Mouse (Mus musculus) heart, postnatal 0 days (tissue): ENCODE results near the gene Uspl1. TPM values are rescaled to one million over a fixed set of nuclear protein-coding genes. Genes with fewer than 3 reads are reported as not detected.

Source experiments
- ATAC-seq: fragments of 200-750 bp; cut with Nextera tagmentation; 2 replicates; pipeline ENCODE4 v1.8.0; 2017; ENCODE audit warnings: low read depth, moderate number of reproducible peaks, moderate library complexity; ENCODE audit not compliant: insufficient read depth
- DNase-seq: peaks from one replicate; pipeline ENCODE4 v3.0.0-alpha.2; 2016; ENCODE audit warnings: low spot score
- H3K27ac ChIP-seq: fragments of 300-500 bp; sonication (generic); 2 replicates; pipeline ENCODE4 v1.5.1; 2014; ENCODE audit warnings: low read depth, mild to moderate bottlenecking
- H3K27me3 ChIP-seq: fragments of 300-500 bp; sonication (generic); 2 replicates; pipeline ENCODE4 v1.6.1; 2014; ENCODE audit warnings: low read length, mixed read lengths; ENCODE audit not compliant: control insufficient read depth, insufficient read depth
- H3K36me3 ChIP-seq: fragments of 300-500 bp; sonication (generic); replicated peaks from 2 replicates; pipeline ENCODE4 v1.6.1; 2014; ENCODE audit warnings: low read length, mixed read lengths; ENCODE audit not compliant: control insufficient read depth, insufficient read depth
- H3K4me1 ChIP-seq: fragments of 300-500 bp; sonication (generic); 2 replicates; pipeline ENCODE4 v1.6.1; 2014; ENCODE audit warnings: antibody characterized with exemption; ENCODE audit not compliant: control insufficient read depth, insufficient read depth
- H3K4me2 ChIP-seq: fragments of 300-500 bp; sonication (generic); 2 replicates; pipeline ENCODE4 v1.6.1; 2014; ENCODE audit warnings: low read depth, mild to moderate bottlenecking, low read length, moderate library complexity
- H3K4me3 ChIP-seq: fragments of 300-500 bp; sonication (generic); 2 replicates; pipeline ENCODE4 v1.5.1; 2014; ENCODE audit warnings: low read depth, low read length
- H3K9ac ChIP-seq: fragments of 300-500 bp; sonication (generic); replicated peaks from 2 replicates; pipeline ENCODE4 v1.6.1; 2014; ENCODE audit warnings: low read depth, low read length, mixed read lengths
- H3K9me3 ChIP-seq: fragments of 300-500 bp; sonication (generic); replicated peaks from 2 replicates; pipeline ENCODE4 v1.6.1; 2016; ENCODE audit warnings: low read length; ENCODE audit not compliant: control insufficient read depth
- CTCF ChIP-seq: IDR thresholded peaks from 2 replicates; pipeline ENCODE4 v1.5.1; 2016; ENCODE audit warnings: antibody characterized with exemption, control low read depth, low read depth
- EP300 ChIP-seq: IDR thresholded peaks from 2 replicates; pipeline ENCODE4 v1.6.1; 2016; ENCODE audit warnings: antibody characterized with exemption, low read depth
- WGBS: fragments of 180-500 bp; shearing (Covaris S2); extraction: QIAGEN DNeasy Blood & Tissue Kit; methylation state at CpG from one replicate; pipeline ENCODE4 v1.1.7; 2014; 5-methylcytosine and 5-hydroxymethylcytosine counted together
- polyA plus RNA-seq: library from polyadenylated mRNA; unstranded; fragments of >200 nt; fragmentation: Nextera tagmentation; extraction: Ambion mirVana; gene quantifications from 2 replicates; pipeline ENCODE4 v1.2.1, GENCODE M21; 2015
- total RNA-seq: library from RNA; depleted of rRNA; stranded (reverse); fragments of >200 nt; gene quantifications from 2 replicates; pipeline ENCODE4 v1.2.3, GENCODE M21; 2014; ENCODE audit warnings: low replicate concordance

The Uspl1 gene
- total and polyA plus RNA-seq, 2 experiments from 2014 or later = 17.6 to 18.9 TPM

- H3K36me3 ChIP-seq = no peaks in the 10 kb centered on the region
- TF ChIP-seq CTCF = no peak
- no peak for TF ChIP-seq EP300
- H3K4me3 ChIP-seq = peak overlapping the region; percentile 32
- ATAC-seq = no peak
- peaks cover 12% of the 10 kb centered on the region for H3K4me1 ChIP-seq
- H3K27me3 ChIP-seq = no peaks in the 10 kb centered on the region
- WGBS = 21% methylated on average over 9 of the region's 9 CpGs
- DNase-seq = no peak
- peak overlapping the region; percentile 66 for H3K27ac ChIP-seq
- H3K4me2 ChIP-seq = peak overlapping the region; percentile 61
- peak overlapping the region; percentile 50 for H3K9ac ChIP-seq
- 0 out of 2 replicates have a peak, but pooled peaks cover 3% of the 10 kb centered on the region for H3K9me3 ChIP-seq
Observed at GRCm38 (mm10) chr5:149245391-149245964, 61.3 kb downstream of the Uspl1 start.

DNA sequence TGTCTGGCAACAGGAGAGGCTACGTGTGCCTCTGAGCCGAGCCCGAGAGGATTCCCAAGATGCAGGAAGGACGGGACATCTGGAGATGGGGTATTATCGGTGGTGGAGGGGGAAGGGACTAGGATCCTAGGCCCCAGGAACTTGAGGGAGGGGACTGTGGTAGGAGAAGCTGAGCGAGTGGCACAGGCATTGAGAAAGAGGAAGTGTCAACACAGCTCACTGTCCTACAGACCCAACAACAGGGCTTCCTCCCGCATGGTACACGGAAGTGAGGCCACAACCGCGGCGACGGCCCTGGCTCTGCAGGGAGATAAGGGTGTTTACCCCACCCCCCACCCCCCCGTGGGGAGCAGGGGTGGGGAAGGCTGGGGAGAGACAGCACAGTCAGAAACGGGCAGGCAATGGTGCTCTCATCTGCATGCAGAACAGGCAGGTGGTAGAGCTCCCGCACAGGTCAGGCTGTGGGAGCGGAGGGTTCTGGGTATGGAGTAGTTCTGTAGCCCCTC lies 61.9 kb downstream of the Uspl1 start:
- Histone ChIP-seq H3K27me3 (no peaks in the 10 kb centered on the region), H3K4me3 (peak overlapping the region; percentile 32), H3K9me3 (0 out of 2 replicates have a peak, but pooled peaks cover 3% of the 10 kb centered on the region), H3K4me1 (peaks cover 12% of the 10 kb centered on the region), H3K27ac (peak overlapping the region; percentile 66), H3K9ac (peak overlapping the region; percentile 50), H3K36me3 (no peaks in the 10 kb centered on the region), H3K4me2 (peak overlapping the region; percentile 61)
- TF ChIP-seq CTCF (no peak), EP300 (0 out of 2 replicates have a peak, but pooled peaks have one; percentile 25)
- 9% methylated on average over 16 of the region's 16 CpGs for WGBS
- peak; percentile 69 for ATAC-seq
- peak; percentile 62 for DNase-seq

DNA sequence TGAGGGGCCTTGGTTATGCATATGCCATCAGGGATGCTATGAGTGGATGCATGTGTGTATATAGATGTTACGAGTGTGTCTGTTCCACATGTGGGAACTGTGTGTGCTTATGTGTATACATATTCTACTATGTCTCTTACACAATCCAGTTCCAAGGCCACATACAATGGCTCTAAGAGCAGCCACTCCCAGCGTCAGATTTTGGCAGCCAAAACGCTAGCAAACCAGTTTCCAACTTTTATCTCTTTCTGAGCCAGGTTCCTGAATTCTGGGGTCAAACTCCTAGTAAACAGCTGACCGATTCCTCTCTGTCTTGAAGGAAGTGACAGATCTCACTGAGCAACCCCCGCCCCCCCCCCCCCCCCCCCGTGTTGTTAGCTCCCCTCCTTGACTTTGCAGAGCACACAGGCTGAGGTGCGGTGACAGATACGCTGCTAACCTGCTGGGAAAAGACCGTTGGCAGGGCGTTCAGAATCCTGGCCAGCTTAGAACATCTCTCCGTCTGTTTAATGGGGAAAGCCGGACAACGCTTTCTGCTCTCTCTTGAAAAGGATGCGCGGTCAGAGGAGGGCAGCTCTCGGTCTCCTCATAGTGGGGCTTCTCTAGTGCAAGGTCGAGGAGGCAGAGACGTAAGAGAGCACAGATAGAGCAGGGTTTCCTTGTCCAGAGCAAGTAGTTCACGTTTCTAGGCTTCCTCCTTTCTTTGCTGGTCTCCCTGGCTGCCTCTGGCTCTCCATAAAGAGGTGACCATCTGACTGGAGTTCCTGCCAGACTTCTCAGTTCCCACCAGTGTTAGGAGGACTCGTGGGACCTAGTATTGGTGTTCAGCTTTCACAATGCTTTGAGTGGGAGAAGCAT lies 63.1 kb downstream of the Uspl1 start:
- Histone ChIP-seq H3K9me3 (no peaks in the 10 kb centered on the region), H3K36me3 (no peaks in the 10 kb centered on the region), H3K4me3 (peak overlapping the region; percentile 13; the same call in 1 of the 2 replicates), H3K9ac (0 out of 2 replicates have a peak overlapping the region, but pooled peaks have one; percentile 26), H3K4me2 (peak overlapping the region; percentile 61), H3K27ac (peak overlapping the region; percentile 50), H3K27me3 (no peaks in the 10 kb centered on the region), H3K4me1 (peaks cover 12% of the 10 kb centered on the region)
- DNase-seq = peak; percentile 27
- WGBS = 15% methylated on average over 19 of the region's 20 CpGs
- TF ChIP-seq CTCF = no peak
- no peak for TF ChIP-seq EP300
- ATAC-seq = peak; percentile 16; the same call in 1 of the 2 replicates

DNA sequence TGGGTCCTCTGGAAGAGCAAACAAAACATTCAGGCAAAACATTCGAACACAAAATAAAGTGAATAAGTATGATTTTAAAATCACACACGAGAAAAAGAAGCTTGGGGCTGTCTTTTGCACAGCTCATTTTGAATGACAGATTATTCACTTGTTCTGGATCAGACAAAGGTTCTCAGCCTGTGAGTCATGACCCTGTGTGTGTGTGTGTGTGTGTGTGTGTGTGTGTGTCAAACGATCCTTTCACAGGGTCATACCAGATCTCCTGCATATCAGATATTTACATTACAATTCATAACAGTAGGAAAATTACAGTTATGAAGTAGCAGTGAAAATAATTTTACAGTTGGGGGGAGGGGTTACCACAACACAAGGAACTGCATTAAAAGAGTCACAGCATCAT lies 68.2 kb downstream of the Uspl1 start:
- ATAC-seq (no peak), DNase-seq (no peak)
- H3K4me1 ChIP-seq = no peaks in the 10 kb centered on the region
- H3K4me2 ChIP-seq = no peak overlapping the region
- no peaks in the 10 kb centered on the region for H3K9me3 ChIP-seq
- H3K9ac ChIP-seq = no peak overlapping the region
- no peaks in the 10 kb centered on the region for H3K36me3 ChIP-seq
- no peak overlapping the region for H3K27ac ChIP-seq
- WGBS = 69% methylated on average over 3 of the region's 3 CpGs
- TF ChIP-seq CTCF (no peak), EP300 (no peak)
- no peak overlapping the region for H3K4me3 ChIP-seq
- no peaks in the 10 kb centered on the region for H3K27me3 ChIP-seq

GRCm38 (mm10) chr5:149253491-149253890 lies 69.3 kb downstream of the Uspl1 start:
- H3K36me3 ChIP-seq = no peaks in the 10 kb centered on the region
- DNase-seq = no peak
- WGBS = 64% methylated on average over 2 of the region's 2 CpGs
- no peak for ATAC-seq
- no peak overlapping the region for H3K4me3 ChIP-seq
- H3K4me1 ChIP-seq = no peaks in the 10 kb centered on the region
- H3K27ac ChIP-seq = no peak overlapping the region
- no peaks in the 10 kb centered on the region for H3K27me3 ChIP-seq
- no peak overlapping the region for H3K9ac ChIP-seq
- H3K9me3 ChIP-seq = no peaks in the 10 kb centered on the region
- TF ChIP-seq EP300 (no peak), CTCF (no peak)
- H3K4me2 ChIP-seq = no peak overlapping the region
